Mouse (Mus musculus) bone marrow macrophage, adult 2 months (primary cell): ENCODE results near the gene Kcnk10.

ENCODE experiments used
- CTCF ChIP-seq: IDR thresholded peaks from 2 replicates; pipeline ENCODE4 v1.5.1; 2012; ENCODE audit warnings: low read depth, mild to moderate bottlenecking, low read length, moderate library complexity
- POLR2A ChIP-seq: IDR thresholded peaks from 2 replicates; pipeline ENCODE4 v1.6.1; 2012; ENCODE audit warnings: mild to moderate bottlenecking, low read depth, low read length, borderline replicate concordance

GRCm38 (mm10) chr12:98396586-98396985 is 181.5 kb downstream of the Kcnk10 start:
- TF ChIP-seq CTCF (no peak), POLR2A (no peak)
